Mouse (Mus musculus): ENCODE measurements around the gene Zc3h10. TPM values are rescaled to one million over a fixed set of nuclear protein-coding genes. Genes with fewer than 3 reads are reported as not detected.

The Zc3h10 gene
- polyA plus RNA-seq, 1 experiment from 2014 or later: 8.5 TPM

- no peak for ATAC-seq (ENCODE audit: low FRiP score, low TSS enrichment)
- Histone ChIP-seq H3K4me2 (replicated peaks; ENCODE audit: low read depth) (no peak overlapping the region), H3K4me3 (ENCODE audit: low read depth, low read length) (no peak overlapping the region), H3K9ac (ENCODE audit: low read length) (no peak overlapping the region), H3K9me3 (ENCODE audit: control insufficient read depth, low read length) (no peaks in the 10 kb centered on the region), H3K27ac (replicated peaks) (0 out of 2 replicates have a peak overlapping the region, but pooled peaks have one; percentile 61), H3K36me3 (ENCODE audit: control insufficient read depth, insufficient read depth, low read length) (no peaks in the 10 kb centered on the region), H3K27me3 (ENCODE audit: control insufficient read depth, insufficient read depth, low read length) (no peaks in the 10 kb centered on the region), H3K4me1 (replicated peaks; ENCODE audit: control insufficient read depth, insufficient read depth) (0 out of 2 replicates have a peak, but pooled peaks cover 4% of the 10 kb centered on the region)
- TF ChIP-seq CTCF (IDR thresholded peaks at IDR 0.05; ENCODE audit: low read depth) (no peak), EP300 (optimal IDR thresholded peaks at IDR 0.05) (no peak)
- no peak for DNase-seq (ENCODE audit: low spot score)
- WGBS: 66% methylated on average over 5 of the region's 5 CpGs
These were observed 45.2 kb downstream of the Zc3h10 start for GRCm38 (mm10) chr10:128502341-128502740.

DNA sequence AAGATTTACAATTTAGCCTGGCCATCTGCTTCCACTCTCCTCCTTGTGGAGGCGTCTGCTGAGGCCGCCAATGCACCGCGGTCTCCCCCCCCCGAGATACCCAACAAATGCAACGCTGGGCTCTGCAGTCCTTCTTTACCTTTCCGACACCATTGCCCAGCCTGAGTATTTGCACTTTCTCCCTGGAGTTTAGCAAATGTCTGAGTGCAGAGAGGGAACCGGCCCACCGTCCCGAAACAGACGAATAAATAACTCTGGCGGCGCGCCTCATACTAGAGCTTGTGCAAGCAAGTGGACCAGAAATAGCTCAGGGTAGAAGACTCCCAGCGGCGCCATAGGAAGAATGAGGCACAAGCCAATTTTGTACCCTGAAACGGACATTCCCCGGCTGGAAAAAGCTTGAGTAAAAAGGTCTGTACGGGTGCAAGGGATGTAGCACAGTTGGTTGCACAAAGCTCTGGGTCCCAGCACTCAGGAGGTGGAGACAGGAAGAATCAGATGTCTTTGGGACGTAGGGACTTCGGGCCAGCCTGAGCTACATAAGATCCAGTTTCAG is 48.4 kb downstream of the Zc3h10 start:
- Histone ChIP-seq H3K27ac (replicated peaks) (peak overlapping the region; percentile 93), H3K9ac (ENCODE audit: low read length) (peak overlapping the region; percentile 61), H3K27me3 (ENCODE audit: control insufficient read depth, insufficient read depth, low read length) (no peaks in the 10 kb centered on the region), H3K4me3 (ENCODE audit: low read depth, low read length) (peak overlapping the region; percentile 47), H3K4me2 (replicated peaks; ENCODE audit: low read depth) (peak overlapping the region; percentile 59), H3K4me1 (replicated peaks; ENCODE audit: control insufficient read depth, insufficient read depth) (0 out of 2 replicates have a peak, but pooled peaks cover 2% of the 10 kb centered on the region), H3K36me3 (ENCODE audit: control insufficient read depth, insufficient read depth, low read length) (no peaks in the 10 kb centered on the region), H3K9me3 (ENCODE audit: control insufficient read depth, low read length) (no peaks in the 10 kb centered on the region)
- DNase-seq (ENCODE audit: low spot score) (peak; percentile 69), ATAC-seq (ENCODE audit: low FRiP score, low TSS enrichment) (peak; percentile 21; the same call in 1 of the 2 replicates)
- under 1% methylated on average over 21 of the region's 21 CpGs for WGBS
- TF ChIP-seq CTCF (IDR thresholded peaks at IDR 0.05; ENCODE audit: low read depth) (peak; percentile 2; the same call in 1 of the 2 replicates), EP300 (optimal IDR thresholded peaks at IDR 0.05) (no peak)

GRCm38 (mm10) chr10:128498590-128498989 is 49.0 kb downstream of the Zc3h10 start, which contains the start of gene Myl6b:
Myl6b (minus strand) TSS chr10:128498685.
- no peaks in the 10 kb centered on the region for H3K27me3 ChIP-seq (ENCODE audit: control insufficient read depth, insufficient read depth, low read length)
- ATAC-seq (ENCODE audit: low FRiP score, low TSS enrichment): peak; percentile 91
- TF ChIP-seq EP300 (optimal IDR thresholded peaks at IDR 0.05) (no peak), CTCF (IDR thresholded peaks at IDR 0.05; ENCODE audit: low read depth) (no peak)
- H3K4me2 ChIP-seq (replicated peaks; ENCODE audit: low read depth): peak within 1 kb of the TSS; percentile 59
- H3K4me1 ChIP-seq (replicated peaks; ENCODE audit: control insufficient read depth, insufficient read depth): 0 out of 2 replicates have a peak, but pooled peaks cover 2% of the 10 kb centered on the region
- peak within 1 kb of the TSS; percentile 47 for H3K4me3 ChIP-seq (ENCODE audit: low read depth, low read length)
- H3K9ac ChIP-seq (ENCODE audit: low read length): peak within 1 kb of the TSS; percentile 61
- H3K27ac ChIP-seq (replicated peaks): peak within 1 kb of the TSS; percentile 93
- no peaks in the 10 kb centered on the region for H3K9me3 ChIP-seq (ENCODE audit: control insufficient read depth, low read length)
- no peaks in the 10 kb centered on the region for H3K36me3 ChIP-seq (ENCODE audit: control insufficient read depth, insufficient read depth, low read length)
- peak; percentile 97 for DNase-seq (ENCODE audit: low spot score)
- under 1% methylated on average over 27 of the region's 27 CpGs for WGBS

DNA sequence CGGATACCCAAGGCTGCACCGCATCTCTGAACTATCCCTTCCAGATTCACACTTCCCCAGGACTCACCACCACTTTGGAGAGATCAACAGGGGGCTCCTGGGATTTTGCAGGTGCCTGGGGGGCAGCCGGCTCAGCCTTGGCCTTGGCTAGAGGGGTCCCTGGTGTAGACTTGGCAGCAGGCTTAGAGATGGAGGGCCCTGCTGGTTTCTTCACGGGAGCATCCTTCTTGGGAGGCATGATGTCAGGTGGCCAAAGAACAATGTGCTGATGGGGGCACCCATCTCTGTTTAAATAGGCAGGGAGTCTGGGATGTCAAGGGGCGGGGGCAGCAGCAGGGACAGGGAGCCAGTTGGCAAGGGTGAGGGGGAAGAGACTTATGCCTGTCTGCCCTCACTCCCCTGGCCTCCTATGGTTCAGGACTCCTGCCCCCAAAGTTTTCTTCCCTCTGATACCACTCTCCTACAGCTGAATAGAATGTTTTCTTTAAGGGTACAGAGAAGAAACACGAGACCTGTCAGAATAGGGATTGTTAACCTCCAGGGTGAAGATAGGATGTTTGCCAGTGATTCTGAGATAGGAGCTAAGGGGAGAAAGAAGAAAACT is 50.3 kb downstream of the Zc3h10 start:
- TF ChIP-seq CTCF (IDR thresholded peaks at IDR 0.05; ENCODE audit: low read depth) (no peak), EP300 (optimal IDR thresholded peaks at IDR 0.05) (no peak)
- H3K27me3 ChIP-seq (ENCODE audit: control insufficient read depth, insufficient read depth, low read length): no peaks in the 10 kb centered on the region
- H3K4me3 ChIP-seq (ENCODE audit: low read depth, low read length): no peak overlapping the region
- H3K9me3 ChIP-seq (ENCODE audit: control insufficient read depth, low read length): no peaks in the 10 kb centered on the region
- ATAC-seq (ENCODE audit: low FRiP score, low TSS enrichment) (no peak), DNase-seq (ENCODE audit: low spot score) (no peak)
- H3K4me1 ChIP-seq (replicated peaks; ENCODE audit: control insufficient read depth, insufficient read depth): 0 out of 2 replicates have a peak, but pooled peaks cover 2% of the 10 kb centered on the region
- 45% methylated on average over 6 of the region's 6 CpGs for WGBS
- H3K4me2 ChIP-seq (replicated peaks; ENCODE audit: low read depth): no peak overlapping the region
- no peak overlapping the region for H3K9ac ChIP-seq (ENCODE audit: low read length)
- no peak overlapping the region for H3K27ac ChIP-seq (replicated peaks)
- no peaks in the 10 kb centered on the region for H3K36me3 ChIP-seq (ENCODE audit: control insufficient read depth, insufficient read depth, low read length)

GRCm38 (mm10) chr10:128496509-128497077 is 51.0 kb downstream of the Zc3h10 start:
- Histone ChIP-seq H3K4me1 (replicated peaks; ENCODE audit: control insufficient read depth, insufficient read depth) (0 out of 2 replicates have a peak, but pooled peaks cover 2% of the 10 kb centered on the region), H3K9ac (ENCODE audit: low read length) (no peak overlapping the region), H3K27me3 (ENCODE audit: control insufficient read depth, insufficient read depth, low read length) (no peaks in the 10 kb centered on the region), H3K27ac (replicated peaks) (no peak overlapping the region), H3K9me3 (ENCODE audit: control insufficient read depth, low read length) (no peaks in the 10 kb centered on the region), H3K36me3 (ENCODE audit: control insufficient read depth, insufficient read depth, low read length) (no peaks in the 10 kb centered on the region), H3K4me2 (replicated peaks; ENCODE audit: low read depth) (no peak overlapping the region), H3K4me3 (ENCODE audit: low read depth, low read length) (no peak overlapping the region)
- DNase-seq (ENCODE audit: low spot score): no peak
- TF ChIP-seq EP300 (optimal IDR thresholded peaks at IDR 0.05) (no peak), CTCF (IDR thresholded peaks at IDR 0.05; ENCODE audit: low read depth) (no peak)
- no peak for ATAC-seq (ENCODE audit: low FRiP score, low TSS enrichment)
- WGBS: 43% methylated on average over 6 of the region's 6 CpGs

Measured in stomach, postnatal 0 days (tissue).